Mouse (Mus musculus): ENCODE results near the gene Tacc3.

The Tacc3 gene

DNA sequence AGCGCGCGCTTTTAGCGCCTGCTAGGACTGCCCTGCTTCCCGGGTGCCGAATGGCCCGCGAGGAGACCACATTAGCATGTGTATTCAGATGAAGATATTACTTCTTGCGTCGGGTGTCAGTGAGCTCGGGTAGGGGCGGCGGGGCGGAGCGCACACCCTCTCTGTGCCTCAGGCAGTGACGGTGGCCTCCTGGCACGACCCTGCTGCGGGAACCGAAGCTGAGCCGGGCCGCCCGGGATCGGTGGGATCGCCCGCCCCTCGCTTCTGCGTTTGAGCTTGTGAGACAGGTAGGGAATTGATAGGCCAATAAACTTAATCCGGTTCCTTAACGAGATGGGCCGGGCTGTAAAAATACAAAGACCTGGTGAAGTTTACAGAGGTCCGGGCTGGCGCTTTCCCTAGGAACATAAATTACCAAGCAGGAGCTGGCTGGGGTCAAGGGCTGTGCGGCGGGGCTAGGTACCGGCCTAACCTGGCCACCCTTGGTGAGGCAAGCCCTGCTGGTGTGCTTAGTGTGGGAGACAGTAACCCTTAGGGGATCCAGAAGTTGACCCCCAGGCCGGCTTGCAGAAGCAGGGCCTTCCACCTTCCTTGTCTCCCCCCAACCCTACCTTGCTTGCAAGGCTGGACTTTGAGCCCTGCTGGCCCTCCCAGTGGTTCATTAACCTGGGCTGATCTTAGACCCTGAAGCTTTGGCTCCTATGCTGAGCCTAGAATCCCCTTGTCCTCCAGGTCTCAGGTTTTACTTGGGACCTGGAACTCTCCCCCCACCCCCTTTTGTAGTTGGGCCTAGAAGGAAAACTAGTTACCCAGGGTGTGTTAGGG, 65.9 kb downstream of the Tacc3 start:
- DNase-seq: peak in 1 of 2 experiments; percentile 48

GRCm38 (mm10) chr5:33726081-33726647, 68.2 kb downstream of the Tacc3 start:
- peak; percentile 66 to 90 for DNase-seq

GRCm38 (mm10) chr5:33726891-33727290, 69.0 kb downstream of the Tacc3 start:
- no peak for DNase-seq
